Mouse (Mus musculus) neural tube, embryonic 14.5 days (tissue): Measurements from ENCODE around the gene Taf8. TPM values are rescaled to one million over a fixed set of nuclear protein-coding genes. Genes with fewer than 3 reads are reported as not detected.

Source experiments
- ATAC-seq: fragments of 200-750 bp; cut with Nextera tagmentation; 2 replicates; pipeline ENCODE4 v1.8.0; 2017; ENCODE audit warnings: low read depth, mild to moderate bottlenecking, moderate TSS enrichment, moderate library complexity
- H3K27ac ChIP-seq: fragments of 300-500 bp; sonication (generic); 2 replicates; pipeline ENCODE4 v1.5.1; 2014; ENCODE audit warnings: low read depth, mild to moderate bottlenecking, control low read depth, low read length, moderate library complexity, mixed read lengths
- H3K27me3 ChIP-seq: fragments of 300-500 bp; sonication (generic); 2 replicates; pipeline ENCODE4 v1.6.1; 2014; ENCODE audit warnings: low read length; ENCODE audit not compliant: control insufficient read depth, insufficient read depth
- H3K36me3 ChIP-seq: fragments of 300-500 bp; sonication (generic); 2 replicates; pipeline ENCODE4 v1.6.1; 2014; ENCODE audit warnings: low read length, mixed read lengths; ENCODE audit not compliant: control insufficient read depth, insufficient read depth
- H3K4me1 ChIP-seq: fragments of 300-500 bp; sonication (generic); 2 replicates; pipeline ENCODE4 v1.6.1; 2014; ENCODE audit warnings: low read length; ENCODE audit not compliant: control insufficient read depth, insufficient read depth
- H3K4me2 ChIP-seq: fragments of 300-500 bp; sonication (generic); 2 replicates; pipeline ENCODE4 v1.6.1; 2014; ENCODE audit warnings: mild to moderate bottlenecking, low read depth, low read length, control low read depth
- H3K4me3 ChIP-seq: fragments of 300-500 bp; sonication (generic); 2 replicates; pipeline ENCODE4 v1.5.1; 2014; ENCODE audit warnings: low read depth, low read length, control low read depth, mixed read lengths
- H3K9ac ChIP-seq: fragments of 300-500 bp; sonication (generic); replicated peaks from 2 replicates; pipeline ENCODE4 v1.6.1; 2014; ENCODE audit warnings: low read depth, mild to moderate bottlenecking, control low read depth, low read length, mixed read lengths
- H3K9me3 ChIP-seq: fragments of 300-500 bp; sonication (generic); 2 replicates; pipeline ENCODE4 v1.6.1; 2016; ENCODE audit warnings: low read length; ENCODE audit not compliant: control insufficient read depth
- WGBS: fragments of 180-500 bp; shearing (Covaris S2); extraction: QIAGEN DNeasy Blood & Tissue Kit; methylation state at CpG from one replicate; pipeline ENCODE4 v1.1.7; 2014; 5-methylcytosine and 5-hydroxymethylcytosine counted together
- polyA plus RNA-seq: library from polyadenylated mRNA; unstranded; fragments of >200 nt; fragmentation: Nextera tagmentation; extraction: Ambion mirVana; gene quantifications from 2 replicates; pipeline ENCODE4 v1.2.1, GENCODE M21; 2014

The Taf8 gene
- polyA plus RNA-seq, 1 experiment from 2014 or later, result 16.4 TPM

DNA sequence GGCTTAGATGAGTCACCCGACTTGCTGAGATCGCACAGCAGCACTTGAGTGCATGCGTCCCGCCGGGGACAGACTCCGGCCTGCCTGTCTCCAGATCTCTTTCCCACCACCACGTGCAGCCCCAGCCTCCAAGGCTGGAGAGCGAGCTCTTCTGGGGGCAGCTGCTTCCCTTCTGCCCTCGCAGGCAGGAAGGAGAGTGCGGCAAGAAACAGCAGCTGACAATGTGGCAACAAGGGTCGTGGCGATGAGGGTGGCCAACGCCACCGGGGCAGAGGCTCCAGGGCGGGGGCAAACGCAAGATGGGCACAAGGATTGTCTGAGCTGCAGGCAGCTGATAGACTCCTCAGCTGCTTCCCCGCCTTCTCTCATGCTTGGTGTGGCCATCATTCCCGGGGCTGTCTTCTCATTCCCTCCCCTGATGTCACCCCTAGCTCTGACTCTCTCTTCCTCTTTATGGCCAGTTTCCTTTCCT lies 21.2 kb upstream of the Taf8 start:
- Histone ChIP-seq H3K9ac (no peak overlapping the region), H3K4me1 (peaks cover 15% of the 10 kb centered on the region), H3K27me3 (no peaks in the 10 kb centered on the region), H3K4me2 (no peak overlapping the region), H3K36me3 (no peaks in the 10 kb centered on the region), H3K9me3 (no peaks in the 10 kb centered on the region), H3K4me3 (no peak overlapping the region), H3K27ac (no peak overlapping the region)
- WGBS, result 75% methylated on average over 18 of the region's 18 CpGs
- no peak for ATAC-seq

GRCm38 (mm10) chr17:47522536-47522935 lies 20.4 kb upstream of the Taf8 start:
- peak overlapping the region; percentile 49; the same call in 1 of the 2 replicates for H3K27ac ChIP-seq
- H3K27me3 ChIP-seq, result no peaks in the 10 kb centered on the region
- no peak for ATAC-seq
- H3K4me3 ChIP-seq, result no peak overlapping the region
- no peak overlapping the region for H3K9ac ChIP-seq
- H3K36me3 ChIP-seq, result no peaks in the 10 kb centered on the region
- H3K4me2 ChIP-seq, result no peak overlapping the region
- peaks cover 14% of the 10 kb centered on the region for H3K4me1 ChIP-seq
- no peaks in the 10 kb centered on the region for H3K9me3 ChIP-seq
- 72% methylated on average over 4 of the region's 4 CpGs for WGBS

DNA sequence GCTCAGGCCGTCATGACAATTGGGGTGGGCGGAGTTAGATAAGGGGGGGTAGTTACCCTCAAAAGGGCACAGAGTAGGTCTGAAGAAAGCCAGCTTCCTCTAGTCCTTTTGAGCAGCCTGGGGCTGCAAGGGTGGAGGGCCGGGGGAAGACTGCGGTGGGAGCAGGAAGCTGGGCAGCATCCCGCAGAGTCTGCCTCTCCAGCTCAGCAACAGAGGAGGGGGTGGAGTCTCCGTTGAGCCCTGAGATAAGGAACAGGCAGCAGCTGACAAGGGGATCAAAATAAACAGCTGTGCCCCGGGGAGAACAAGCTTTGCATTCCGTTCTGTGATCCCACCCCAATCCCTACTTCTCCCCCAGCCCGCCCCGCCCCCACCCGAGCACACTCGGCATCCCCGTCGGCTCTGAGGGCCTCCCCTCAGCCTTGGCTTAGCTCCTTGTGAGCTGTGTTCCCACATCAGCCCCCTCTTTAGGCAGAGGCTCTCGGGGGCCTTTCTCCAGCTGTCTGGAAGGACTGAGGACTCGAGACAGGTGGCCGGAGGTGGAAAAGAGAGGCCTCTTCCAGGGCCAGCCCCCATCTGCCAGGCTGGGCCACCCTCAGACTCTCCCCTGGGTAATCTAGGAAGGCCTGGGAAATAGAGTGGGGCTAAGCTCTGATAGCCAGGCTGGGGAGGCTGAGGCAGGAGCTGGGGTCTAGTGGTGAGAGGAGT lies 19.6 kb upstream of the Taf8 start:
- Histone ChIP-seq H3K4me2 (peak overlapping the region; percentile 37; the same call in 1 of the 2 replicates), H3K9ac (peak overlapping the region; percentile 39; the same call in 1 of the 2 replicates), H3K4me1 (peaks cover 13% of the 10 kb centered on the region), H3K9me3 (no peaks in the 10 kb centered on the region), H3K4me3 (peak overlapping the region; percentile 7; the same call in 1 of the 2 replicates), H3K36me3 (no peaks in the 10 kb centered on the region), H3K27me3 (no peaks in the 10 kb centered on the region), H3K27ac (peak overlapping the region; percentile 49)
- peak; percentile 87 for ATAC-seq
- 4% methylated on average over 17 of the region's 17 CpGs for WGBS

- 42% methylated on average over 8 of the region's 8 CpGs for WGBS
- Histone ChIP-seq H3K27ac (no peak overlapping the region), H3K36me3 (no peaks in the 10 kb centered on the region), H3K4me2 (no peak overlapping the region), H3K9me3 (no peaks in the 10 kb centered on the region), H3K27me3 (no peaks in the 10 kb centered on the region), H3K4me3 (no peak overlapping the region), H3K9ac (no peak overlapping the region), H3K4me1 (peaks cover 13% of the 10 kb centered on the region)
- no peak for ATAC-seq
These were observed 16.1 kb upstream of the Taf8 start for GRCm38 (mm10) chr17:47518205-47518604.

DNA sequence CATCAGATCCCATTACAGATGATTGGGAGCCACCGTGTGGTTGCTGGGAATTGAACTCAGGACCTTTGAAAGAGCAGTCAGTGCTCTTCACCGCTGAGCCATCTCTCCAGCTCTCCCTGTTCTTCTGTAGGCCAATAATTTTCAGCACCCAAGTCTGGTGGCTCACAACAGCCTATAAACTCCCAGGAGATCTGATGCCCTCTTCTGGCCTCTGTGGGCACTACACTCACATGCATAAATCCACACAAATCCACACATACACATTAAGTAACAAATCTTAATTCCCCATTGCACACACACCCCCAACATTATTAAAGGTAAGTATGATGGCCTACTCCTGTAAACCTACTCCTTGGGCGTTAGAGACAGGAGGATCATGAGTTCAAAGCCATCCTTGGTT lies 14.1 kb upstream of the Taf8 start:
- Histone ChIP-seq H3K27ac (no peak overlapping the region), H3K9ac (no peak overlapping the region), H3K36me3 (no peaks in the 10 kb centered on the region), H3K4me3 (no peak overlapping the region), H3K27me3 (no peaks in the 10 kb centered on the region), H3K9me3 (no peaks in the 10 kb centered on the region), H3K4me2 (no peak overlapping the region), H3K4me1 (peaks cover under 1% of the 10 kb centered on the region; the same call in 1 of the 2 replicates)
- ATAC-seq, result no peak
- 99% methylated on average over 3 of the region's 3 CpGs for WGBS

DNA sequence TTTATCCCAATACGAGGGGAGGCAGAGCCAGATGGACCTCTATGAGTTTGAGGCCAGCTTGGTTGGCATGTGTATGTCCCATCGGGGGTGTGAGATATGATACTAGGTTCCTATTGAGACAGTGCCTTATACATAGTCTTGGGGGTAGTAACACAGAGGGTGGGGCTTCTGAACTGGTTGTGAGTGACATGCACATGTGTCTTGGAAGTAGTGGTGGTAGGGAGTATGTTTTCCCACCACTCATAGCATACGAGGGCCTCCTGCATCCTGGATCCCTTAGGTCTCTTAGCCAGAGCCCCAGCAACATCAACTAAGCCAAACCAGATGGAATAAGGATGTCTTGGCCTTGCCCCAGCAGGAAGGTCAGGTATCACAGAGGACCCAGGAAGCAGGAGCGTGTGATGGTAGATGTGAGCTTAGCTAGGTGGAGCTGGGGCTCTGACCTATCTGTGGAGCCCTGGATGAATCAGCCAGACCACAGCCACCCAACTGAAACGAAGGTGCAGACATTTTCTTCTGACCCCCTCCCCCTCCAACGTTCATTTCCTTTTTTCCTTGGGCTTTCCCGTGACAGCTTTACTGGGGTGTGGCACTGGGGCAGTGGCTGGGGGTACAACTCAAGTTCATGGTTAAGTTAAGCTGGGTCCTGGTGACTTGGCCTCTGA lies 13.2 kb upstream of the Taf8 start:
- Histone ChIP-seq H3K4me1 (no peaks in the 10 kb centered on the region), H3K27ac (no peak overlapping the region), H3K9me3 (no peaks in the 10 kb centered on the region), H3K27me3 (no peaks in the 10 kb centered on the region), H3K4me2 (no peak overlapping the region), H3K36me3 (no peaks in the 10 kb centered on the region), H3K9ac (no peak overlapping the region), H3K4me3 (no peak overlapping the region)
- WGBS, result 84% methylated on average over 7 of the region's 7 CpGs
- ATAC-seq, result no peak

DNA sequence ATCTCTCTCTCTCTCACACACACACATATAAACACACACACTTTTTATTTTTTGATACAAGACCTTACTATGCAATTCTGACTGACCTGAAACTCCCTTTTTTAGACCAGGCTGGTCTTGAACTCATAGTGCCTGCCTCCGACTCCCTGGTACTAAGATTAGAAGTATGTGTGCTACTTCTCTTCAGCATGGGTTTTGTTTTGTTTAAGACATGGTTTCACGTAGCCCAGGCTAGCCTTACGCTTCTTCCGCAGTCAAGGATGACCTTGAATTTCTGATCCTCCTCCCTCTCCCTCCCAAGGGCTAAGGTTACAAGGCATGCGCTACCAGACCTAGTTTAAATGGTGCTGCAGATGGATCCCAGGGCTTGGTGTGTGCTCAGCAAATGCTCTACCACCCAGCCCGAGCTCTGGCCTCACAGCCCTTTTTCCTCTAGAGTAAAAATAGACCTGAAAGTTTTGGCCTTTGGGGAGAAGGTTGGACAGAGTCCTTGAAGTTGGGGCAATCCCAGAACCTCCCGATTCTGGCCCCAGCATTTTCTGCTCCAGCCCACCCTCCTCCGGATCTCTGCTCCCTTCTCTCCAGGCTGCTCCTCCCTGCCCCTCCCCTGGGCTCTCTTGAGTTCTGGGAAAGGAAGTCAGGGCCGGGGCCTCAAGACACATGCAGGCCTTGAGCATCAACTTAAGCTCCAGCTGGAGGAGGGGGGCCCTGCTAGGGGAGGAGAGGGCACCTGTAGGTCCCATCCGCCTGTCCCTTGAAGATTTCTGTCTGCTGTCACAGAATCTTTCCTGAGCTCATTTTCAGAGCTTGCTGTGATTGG lies 11.1 kb upstream of the Taf8 start:
- WGBS, result 72% methylated on average over 10 of the region's 10 CpGs

DNA sequence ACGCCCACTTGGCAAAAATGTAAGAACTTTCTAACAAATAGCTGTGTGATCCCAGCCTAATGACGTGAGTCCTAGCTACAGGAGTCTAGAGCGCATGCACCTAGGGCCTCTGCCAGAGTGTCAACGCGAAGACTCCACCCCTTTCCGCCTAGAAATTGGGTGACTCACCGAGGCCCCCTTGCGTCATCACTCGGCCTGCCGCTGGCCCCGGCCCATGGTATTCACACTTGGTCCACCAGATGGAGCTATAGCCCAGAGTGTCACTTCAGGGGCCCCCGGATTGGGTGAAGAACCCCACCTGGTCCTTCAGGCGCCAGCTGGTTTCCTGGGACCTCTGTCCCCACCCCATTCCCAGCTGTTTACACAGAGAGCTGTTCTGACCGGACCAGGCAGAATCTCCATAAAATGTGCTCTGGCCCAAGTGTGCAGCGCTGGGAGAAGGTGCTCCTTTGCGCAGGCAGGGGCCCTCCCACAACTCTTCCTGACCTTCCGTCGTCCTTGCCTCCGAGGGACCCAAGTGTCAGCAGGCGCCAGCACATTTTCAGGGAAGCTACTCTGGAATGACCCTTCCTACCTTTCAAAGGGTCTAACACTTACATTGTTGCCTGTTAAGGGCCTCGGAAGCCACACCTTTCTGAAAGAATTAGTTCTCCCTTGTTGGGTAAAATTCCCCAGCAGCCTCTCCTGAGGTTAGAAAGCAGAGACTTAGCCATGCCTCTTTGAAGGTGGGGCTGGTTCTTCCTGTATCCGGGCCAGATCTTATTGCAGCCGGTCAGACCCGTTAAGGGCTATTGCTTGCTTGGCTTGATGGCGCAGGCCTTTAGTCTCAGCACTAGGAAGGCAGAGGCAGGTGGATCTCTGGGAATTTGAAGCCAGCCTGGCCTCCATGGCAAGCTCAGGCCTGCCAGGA lies 9.3 kb upstream of the Taf8 start:
- H3K27me3 ChIP-seq, result no peaks in the 10 kb centered on the region
- H3K9me3 ChIP-seq, result no peaks in the 10 kb centered on the region
- H3K9ac ChIP-seq, result no peak overlapping the region
- no peaks in the 10 kb centered on the region for H3K4me1 ChIP-seq
- H3K36me3 ChIP-seq, result no peaks in the 10 kb centered on the region
- no peak overlapping the region for H3K27ac ChIP-seq
- peak; percentile 89 for ATAC-seq
- no peak overlapping the region for H3K4me3 ChIP-seq
- peak overlapping the region; percentile 24; the same call in 1 of the 2 replicates for H3K4me2 ChIP-seq
- WGBS, result 17% methylated on average over 25 of the region's 25 CpGs

More for the DNA sequence above, 11.1 kb upstream of the Taf8 start:
- no peak overlapping the region for H3K4me3 ChIP-seq
- no peaks in the 10 kb centered on the region for H3K27me3 ChIP-seq
- H3K27ac ChIP-seq, result no peak overlapping the region
- no peaks in the 10 kb centered on the region for H3K4me1 ChIP-seq
- no peak overlapping the region for H3K9ac ChIP-seq
- no peaks in the 10 kb centered on the region for H3K9me3 ChIP-seq
- ATAC-seq, result no peak
- H3K4me2 ChIP-seq, result no peak overlapping the region
- no peaks in the 10 kb centered on the region for H3K36me3 ChIP-seq
